Mouse (Mus musculus) kidney, adult 2 months (tissue): ENCODE measurements at regions not wholly inside any gene's neighbourhood (a gene's known extent, or its start where the extent isn't known, plus 50 kb on each side); places are given as distances from the start of the nearest gene placed in this dataset.

Experiments
- DNase-seq: peaks from one replicate; pipeline ENCODE4 v3.0.0; 2021
- H3K27ac ChIP-seq: fragments of 200-500 bp; 2 replicates; pipeline ENCODE4 v1.5.1; 2012; ENCODE audit warnings: low read depth, low read length, control low read depth, inconsistent platforms; ENCODE audit not compliant: insufficient read depth
- H3K27me3 ChIP-seq: fragments of 200-500 bp; replicated peaks from 2 replicates; pipeline ENCODE4 v1.6.1; 2012; ENCODE audit warnings: mild to moderate bottlenecking, moderate library complexity, low read length, inconsistent platforms; ENCODE audit not compliant: control insufficient read depth, insufficient read depth
- H3K36me3 ChIP-seq: fragments of 200-500 bp; 2 replicates; pipeline ENCODE4 v1.6.1; 2012; ENCODE audit warnings: mild to moderate bottlenecking, moderate library complexity, low read length, inconsistent platforms; ENCODE audit not compliant: control insufficient read depth, insufficient read depth
- H3K4me1 ChIP-seq: fragments of 200-500 bp; 2 replicates; pipeline ENCODE4 v1.6.1; 2011; ENCODE audit warnings: low read length; ENCODE audit not compliant: control insufficient read depth, insufficient read depth
- H3K4me3 ChIP-seq: fragments of 200-500 bp; 2 replicates; pipeline ENCODE4 v1.5.1; 2011; ENCODE audit warnings: mild to moderate bottlenecking, low read depth, low read length, control low read depth; ENCODE audit not compliant: insufficient read depth
- CTCF ChIP-seq: fragments of 200-500 bp; conservative IDR thresholded peaks from 2 replicates; pipeline ENCODE4 v1.5.1; 2011; ENCODE audit warnings: low read depth, mild to moderate bottlenecking, control low read depth, low read length, moderate library complexity, mixed read lengths; ENCODE audit not compliant: insufficient read depth, insufficient read length
- POLR2A ChIP-seq: fragments of 200-500 bp; IDR thresholded peaks from one replicate; pipeline ENCODE4 v1.6.1; 2011; ENCODE audit warnings: low read depth, low read length, control low read depth
- WGBS: fragments of 180-500 bp; shearing (Covaris S2); methylation state at CpG from one replicate; pipeline ENCODE4 v1.1.7; 2018; 5-methylcytosine and 5-hydroxymethylcytosine counted together

GRCm38 (mm10) chr3:105158376-105158775 lies 91.7 kb downstream of the 4930564D02Rik start:
- WGBS: 78% methylated on average over 2 of the region's 2 CpGs
- Histone ChIP-seq H3K36me3 (no peaks in the 10 kb centered on the region), H3K4me3 (no peak overlapping the region), H3K27ac (no peak overlapping the region), H3K4me1 (no peaks in the 10 kb centered on the region), H3K27me3 (no peaks in the 10 kb centered on the region)
- DNase-seq: no peak
- no peak for TF ChIP-seq CTCF
- no peak for TF ChIP-seq POLR2A

- H3K4me1 ChIP-seq: no peaks in the 10 kb centered on the region
- WGBS: 24% methylated on average over 2 of the region's 2 CpGs
- no peaks in the 10 kb centered on the region for H3K36me3 ChIP-seq
- TF ChIP-seq POLR2A (no peak), CTCF (peak; percentile 75)
- peak; percentile 84 for DNase-seq
- H3K4me3 ChIP-seq: no peak overlapping the region
- H3K27me3 ChIP-seq: no peaks in the 10 kb centered on the region
- no peak overlapping the region for H3K27ac ChIP-seq
These were observed 98.7 kb downstream of the 4930564D02Rik start for GRCm38 (mm10) chr3:105165355-105165754.

GRCm38 (mm10) chr3:105169117-105169516 lies 102.5 kb downstream of the 4930564D02Rik start:
- H3K36me3 ChIP-seq: no peaks in the 10 kb centered on the region
- no peak for DNase-seq

DNA sequence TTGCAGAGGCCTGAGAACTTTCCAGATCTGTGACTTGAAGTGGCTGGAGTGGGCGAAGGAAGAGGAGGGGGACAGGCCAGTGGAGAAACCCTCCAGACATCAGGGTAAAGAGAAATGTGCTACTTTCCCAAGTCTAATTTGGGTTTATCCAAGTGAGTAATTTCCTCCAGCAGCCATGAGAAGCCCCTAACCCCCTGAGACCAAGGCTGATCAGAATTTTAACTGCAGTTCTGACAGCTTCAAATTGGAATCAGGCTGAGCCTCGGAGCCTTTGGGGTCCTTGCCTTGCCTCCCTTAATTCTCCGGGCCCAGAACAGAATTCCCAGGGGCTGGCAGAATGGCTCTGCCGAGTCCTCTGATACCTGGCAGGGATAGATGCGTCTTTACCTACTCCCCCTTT lies 104.9 kb downstream of the 4930564D02Rik start:
- TF ChIP-seq CTCF (no peak), POLR2A (no peak)
- WGBS: 69% methylated on average over 5 of the region's 5 CpGs

More at GRCm38 (mm10) chr3:105169117-105169516, 102.5 kb downstream of the 4930564D02Rik start:
- 35% methylated on average over 4 of the region's 4 CpGs for WGBS
- Histone ChIP-seq H3K4me3 (no peak overlapping the region), H3K4me1 (no peaks in the 10 kb centered on the region), H3K27me3 (no peaks in the 10 kb centered on the region), H3K27ac (no peak overlapping the region)
- TF ChIP-seq CTCF (no peak), POLR2A (no peak)

GRCm38 (mm10) chr3:105172054-105172453 lies 105.4 kb downstream of the 4930564D02Rik start:
- H3K36me3 ChIP-seq: no peaks in the 10 kb centered on the region
- DNase-seq: no peak
- 77% methylated on average over 1 of the region's 1 CpGs for WGBS
- no peak overlapping the region for H3K27ac ChIP-seq
- H3K4me1 ChIP-seq: no peaks in the 10 kb centered on the region
- H3K27me3 ChIP-seq: no peaks in the 10 kb centered on the region
- no peak overlapping the region for H3K4me3 ChIP-seq
- no peak for TF ChIP-seq POLR2A
- TF ChIP-seq CTCF: no peak

More for the DNA sequence above, 104.9 kb downstream of the 4930564D02Rik start:
- Histone ChIP-seq H3K36me3 (no peaks in the 10 kb centered on the region), H3K4me3 (no peak overlapping the region), H3K4me1 (no peaks in the 10 kb centered on the region), H3K27ac (no peak overlapping the region), H3K27me3 (no peaks in the 10 kb centered on the region)
- no peak for DNase-seq

- Histone ChIP-seq H3K4me1 (no peaks in the 10 kb centered on the region), H3K36me3 (no peaks in the 10 kb centered on the region), H3K27me3 (no peaks in the 10 kb centered on the region), H3K27ac (no peak overlapping the region), H3K4me3 (no peak overlapping the region)
- DNase-seq: no peak
- TF ChIP-seq CTCF (no peak), POLR2A (no peak)
- WGBS: 81% methylated on average over 7 of the region's 7 CpGs
These were observed 124.7 kb downstream of the 4930564D02Rik start for GRCm38 (mm10) chr3:105191303-105191702.

DNA sequence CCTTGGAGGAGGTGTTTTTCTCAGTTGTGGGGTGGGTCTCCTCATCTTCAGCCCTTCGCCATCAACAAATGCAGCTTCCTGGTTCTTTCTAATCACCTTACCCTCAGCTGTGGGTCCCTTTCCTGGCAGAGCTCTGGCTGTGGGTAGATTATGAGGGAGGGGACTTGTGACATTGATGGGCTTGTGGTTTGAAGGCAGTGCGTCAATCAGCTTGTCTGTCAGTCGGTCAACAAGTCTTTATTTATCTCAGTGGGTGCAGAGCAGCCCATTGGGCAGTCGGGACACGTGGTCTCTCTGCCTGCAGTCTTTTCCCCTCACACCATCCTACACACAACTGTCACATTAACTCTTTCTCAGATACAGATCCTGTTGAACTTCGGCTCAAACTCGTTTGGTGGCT lies 125.2 kb downstream of the 4930564D02Rik start:
- Histone ChIP-seq H3K4me3 (no peak overlapping the region), H3K27me3 (no peaks in the 10 kb centered on the region), H3K4me1 (no peaks in the 10 kb centered on the region), H3K27ac (no peak overlapping the region), H3K36me3 (no peaks in the 10 kb centered on the region)
- no peak for DNase-seq
- TF ChIP-seq POLR2A (no peak), CTCF (no peak)
- 61% methylated on average over 7 of the region's 7 CpGs for WGBS
